In genomic region chr14:22278053-22278452, GRCm38 (mm10) we compare ENCODE assay signal across 27 mouse cellular contexts.
"Had no signal": no experiment of that assay in that cellular context is flagged by ENCODE, and none has a peak within 500 bp of the region (broad histone marks: within the 10 kb centered on the region; RNA-seq: fewer than 3 reads in every experiment).

No protein-coding gene starts in this region.

- H3K36me3 ChIP-seq: embryonic facial prominence, embryonic 10.5 days; embryonic facial prominence, embryonic 12.5 days; embryonic facial prominence, embryonic 13.5 days; embryonic facial prominence, embryonic 15.5 days; forebrain, embryonic 10.5 days; forebrain, embryonic 12.5 days; forebrain, embryonic 15.5 days; heart, embryonic 10.5 days had no signal

- H3K4me2 ChIP-seq: embryonic facial prominence, embryonic 12.5 days; embryonic facial prominence, embryonic 13.5 days; embryonic facial prominence, embryonic 15.5 days; forebrain, embryonic 12.5 days; forebrain, embryonic 13.5 days; forebrain, embryonic 15.5 days had no signal

- H3K27me3 ChIP-seq: embryonic facial prominence, embryonic 12.5 days; embryonic facial prominence, embryonic 13.5 days; embryonic facial prominence, embryonic 15.5 days had no signal

- H3K9me3 ChIP-seq: embryonic facial prominence, embryonic 10.5 days; embryonic facial prominence, embryonic 12.5 days; embryonic facial prominence, embryonic 13.5 days; embryonic facial prominence, embryonic 15.5 days; forebrain, embryonic 10.5 days; forebrain, embryonic 12.5 days; forebrain, embryonic 13.5 days; forebrain, embryonic 15.5 days; heart, embryonic 10.5 days had no signal

- DNase-seq: cerebellum, adult 8-10 months; cerebellum, adult 9-10 months; cerebellum, adult 9-11 months; cerebellum, postnatal 10 days; cerebellum, postnatal 14 days; cerebellum, postnatal 25 days; cerebellum, postnatal 36 days; embryo, embryonic 11 days; forebrain, postnatal 0 days; gastrocnemius, adult 2 months; gastrocnemius, postnatal 10 days; gastrocnemius, postnatal 14 days; gastrocnemius, postnatal 25 days; gastrocnemius, postnatal 36 days; heart, adult 2 months had no signal

- ATAC-seq: forebrain, embryonic 13.5 days; forebrain, embryonic 14.5 days; forebrain, embryonic 15.5 days; forebrain, embryonic 16.5 days; forebrain, postnatal 0 days had no signal

- H3K4me1 ChIP-seq: embryonic facial prominence, embryonic 12.5 days; embryonic facial prominence, embryonic 15.5 days; heart, embryonic 10.5 days had no signal

- H3K4me3 ChIP-seq: embryonic facial prominence, embryonic 10.5 days; embryonic facial prominence, embryonic 12.5 days; embryonic facial prominence, embryonic 13.5 days; embryonic facial prominence, embryonic 15.5 days; erythroblast, embryonic 14.5 days; forebrain, embryonic 10.5 days; forebrain, embryonic 12.5 days; forebrain, embryonic 13.5 days; forebrain, embryonic 15.5 days; gastrocnemius, adult 2 months; heart, adult 2 months; heart, embryonic 10.5 days had no signal

- H3K27ac ChIP-seq: embryonic facial prominence, embryonic 10.5 days; embryonic facial prominence, embryonic 12.5 days; embryonic facial prominence, embryonic 13.5 days; embryonic facial prominence, embryonic 15.5 days; forebrain, embryonic 10.5 days; forebrain, embryonic 12.5 days; forebrain, embryonic 13.5 days; forebrain, embryonic 15.5 days; gastrocnemius, adult 2 months; heart, adult 2 months; heart, embryonic 10.5 days had no signal

- H3K9ac ChIP-seq: embryonic facial prominence, embryonic 12.5 days; embryonic facial prominence, embryonic 13.5 days; embryonic facial prominence, embryonic 15.5 days; forebrain, embryonic 12.5 days; forebrain, embryonic 13.5 days; forebrain, embryonic 15.5 days; forebrain, postnatal 0 days had no signal
